Mouse (Mus musculus) lung, adult 2 months (tissue): ENCODE results near the gene Lama5.

ENCODE experiments used
- CTCF ChIP-seq: fragments of 200-500 bp; IDR thresholded peaks from 2 replicates; pipeline ENCODE4 v1.5.1; 2011; ENCODE audit warnings: mild to moderate bottlenecking, low read length, control low read depth; ENCODE audit not compliant: insufficient read depth
- POLR2A ChIP-seq: fragments of 200-500 bp; IDR thresholded peaks from 2 replicates; pipeline ENCODE4 v1.6.1; 2011; ENCODE audit warnings: low read depth, mild to moderate bottlenecking, control low read depth, low read length, borderline replicate concordance; ENCODE audit errors: extremely low read depth

DNA sequence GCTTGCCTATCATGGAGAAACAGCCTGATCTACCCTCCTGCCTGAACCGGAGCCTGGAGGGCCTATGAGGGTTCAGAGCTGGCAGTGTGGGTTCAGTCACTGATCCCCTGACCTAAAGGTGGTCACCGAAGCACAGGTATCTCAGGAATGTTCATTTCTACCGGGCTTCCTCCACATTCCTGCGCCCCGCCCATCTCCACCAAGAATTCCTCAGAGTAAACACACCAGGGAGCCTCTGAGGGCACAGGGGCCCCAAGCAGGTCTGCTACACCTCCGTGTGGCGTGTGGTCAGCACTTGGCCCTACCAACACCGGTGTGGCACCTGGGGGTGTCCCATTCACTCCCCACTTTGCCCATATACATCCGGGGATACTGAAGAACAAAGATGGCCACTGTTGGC is 5.5 kb downstream of the Lama5 start:
- TF ChIP-seq CTCF (no peak), POLR2A (no peak)
